Mouse (Mus musculus) thymus, postnatal 25 days (tissue): ENCODE measurements around the gene Cks1b.
"Not testable (repeated sequence)": the region's sequence is repeated elsewhere in the genome, so short reads cannot be mapped to it uniquely, and the experiment has no call there.

Experiments
- DNase-seq: peaks from one replicate; pipeline ENCODE4 v3.0.0; 2022

Gene Cks1b

GRCm38 (mm10) chr3:89418170-89418860 lies at the start of gene Cks1b, which contains the start of gene Shc1:
Gene Cks1b, minus strand, starts transcription at chr3:89418383.
Gene Shc1, plus strand, starts transcription at chr3:89418443.
- peak; percentile 90 for DNase-seq

- peak; percentile 94 for DNase-seq
These were observed 41.0 kb upstream of the Cks1b start for GRCm38 (mm10) chr3:89458965-89459807.

- peak; percentile 35 for DNase-seq
These were observed 40.3 kb upstream of the Cks1b start for GRCm38 (mm10) chr3:89458372-89458964.

- DNase-seq = peak; percentile 84
These were observed 38.8 kb upstream of the Cks1b start for GRCm38 (mm10) chr3:89456726-89457665.

- no peak for DNase-seq
These were observed 37.7 kb upstream of the Cks1b start for GRCm38 (mm10) chr3:89455786-89456285.

GRCm38 (mm10) chr3:89454401-89455177 lies 36.4 kb upstream of the Cks1b start, which contains the start of gene Pmvk:
Gene Pmvk, plus strand, starts transcription at chr3:89454541.
- no peak for DNase-seq

GRCm38 (mm10) chr3:89451916-89452315 lies 33.7 kb upstream of the Cks1b start:
- DNase-seq = peak; percentile 60

GRCm38 (mm10) chr3:89449541-89449940 lies 31.4 kb upstream of the Cks1b start:
- DNase-seq = peak; percentile 78

- no peak for DNase-seq
These were observed 30.7 kb upstream of the Cks1b start for GRCm38 (mm10) chr3:89448720-89449537.

- DNase-seq = no peak
These were observed 22.5 kb upstream of the Cks1b start for GRCm38 (mm10) chr3:89440691-89441090.

- DNase-seq = peak; percentile 34
These were observed 19.1 kb upstream of the Cks1b start for GRCm38 (mm10) chr3:89437269-89437668.

- peak; percentile 66 for DNase-seq
These were observed 18.3 kb upstream of the Cks1b start, which contains the start of gene Pbxip1 for GRCm38 (mm10) chr3:89436176-89437113. Gene Pbxip1, plus strand, starts transcription at chr3:89436706.

GRCm38 (mm10) chr3:89435041-89435440 lies 16.9 kb upstream of the Cks1b start:
- no peak for DNase-seq

GRCm38 (mm10) chr3:89434532-89434931 lies 16.3 kb upstream of the Cks1b start:
- no peak for DNase-seq

- no peak for DNase-seq
These were observed 14.4 kb upstream of the Cks1b start for GRCm38 (mm10) chr3:89432606-89433005.

GRCm38 (mm10) chr3:89430171-89431159 lies 12.3 kb upstream of the Cks1b start, which contains the start of gene Pygo2:
Gene Pygo2, plus strand, starts transcription at chr3:89430214.
- DNase-seq = peak; percentile 90

GRCm38 (mm10) chr3:89429021-89429420 lies 10.8 kb upstream of the Cks1b start:
- not testable (repeated sequence) for DNase-seq

- no peak for DNase-seq
These were observed 7.7 kb upstream of the Cks1b start for GRCm38 (mm10) chr3:89425876-89426275.
